Mouse (Mus musculus) heart, embryonic 14.5 days (tissue): Measurements from ENCODE around the gene Eml2. TPM values are rescaled to one million over a fixed set of nuclear protein-coding genes. Genes with fewer than 3 reads are reported as not detected.

Experiments
- ATAC-seq: fragments of 200-750 bp; cut with Nextera tagmentation; 2 replicates; pipeline ENCODE4 v1.8.0; 2017; ENCODE audit warnings: low read depth, moderate TSS enrichment; ENCODE audit not compliant: insufficient number of reproducible peaks, insufficient read depth, low FRiP score
- H3K27ac ChIP-seq, 2 experiments: fragments of 200-500 bp in 1 of 2; fragments of 300-500 bp in 1 of 2; sonication (generic) in 1 of 2; replicated peaks in 1 of 2; 2 replicates each; pipeline ENCODE4 v1.5.1; 2012 to 2014; ENCODE audit warnings: low read depth in 2 of 2, low read length in 2 of 2, control low read depth in 1 of 2, mild to moderate bottlenecking in 1 of 2, mixed read lengths in 1 of 2; ENCODE audit not compliant: control insufficient read depth in 1 of 2, insufficient read depth in 1 of 2
- H3K27me3 ChIP-seq: fragments of 300-500 bp; sonication (generic); 2 replicates; pipeline ENCODE4 v1.6.1; 2014; ENCODE audit warnings: mild to moderate bottlenecking, low read length, control low read depth; ENCODE audit not compliant: control insufficient read depth, insufficient read depth
- H3K36me3 ChIP-seq: fragments of 300-500 bp; sonication (generic); 2 replicates; pipeline ENCODE4 v1.6.1; 2014; ENCODE audit warnings: mild to moderate bottlenecking, control low read depth, low read length, mixed read lengths; ENCODE audit not compliant: control insufficient read depth, insufficient read depth
- H3K4me1 ChIP-seq, 2 experiments: fragments of 200-500 bp in 1 of 2; fragments of 300-500 bp in 1 of 2; sonication (generic) in 1 of 2; 2 replicates each; pipeline ENCODE4 v1.6.1; 2012 to 2014; ENCODE audit warnings: low read length in 2 of 2, control low read depth in 1 of 2, mixed read lengths in 1 of 2; ENCODE audit not compliant: control insufficient read depth in 2 of 2, insufficient read depth in 2 of 2
- H3K4me2 ChIP-seq: fragments of 300-500 bp; sonication (generic); 2 replicates; pipeline ENCODE4 v1.6.1; 2014; ENCODE audit warnings: mild to moderate bottlenecking, low read length
- H3K4me3 ChIP-seq, 2 experiments: fragments of 200-500 bp in 1 of 2; fragments of 300-500 bp in 1 of 2; sonication (generic) in 1 of 2; 2 replicates each; pipeline ENCODE4 v1.5.1; 2012 to 2014; ENCODE audit warnings: low read length in 2 of 2, mild to moderate bottlenecking in 2 of 2, control low read depth in 1 of 2, low read depth in 1 of 2, moderate library complexity in 1 of 2; ENCODE audit not compliant: control insufficient read depth in 1 of 2, insufficient read depth in 1 of 2
- H3K9ac ChIP-seq: fragments of 300-500 bp; sonication (generic); 2 replicates; pipeline ENCODE4 v1.6.1; 2014; ENCODE audit warnings: mild to moderate bottlenecking, low read length
- H3K9me3 ChIP-seq: fragments of 300-500 bp; sonication (generic); 2 replicates; pipeline ENCODE4 v1.6.1; 2016; ENCODE audit warnings: low read length, control low read depth; ENCODE audit not compliant: control insufficient read depth
- WGBS: fragments of 180-500 bp; shearing (Covaris S2); extraction: QIAGEN DNeasy Blood & Tissue Kit; methylation state at CpG from one replicate; pipeline ENCODE4 v1.1.7; 2014; 5-methylcytosine and 5-hydroxymethylcytosine counted together
- polyA plus RNA-seq: library from polyadenylated mRNA; unstranded; fragments of >200 nt; fragmentation: Nextera tagmentation; extraction: Ambion mirVana; gene quantifications from 2 replicates; pipeline ENCODE4 v1.2.1, GENCODE M21; 2014

The Eml2 gene
- polyA plus RNA-seq, 1 experiment from 2014 or later: 8.3 TPM

GRCm38 (mm10) chr7:19171831-19172230, 4.4 kb upstream of the Eml2 start:
- Histone ChIP-seq H3K9ac (peak overlapping the region; percentile 50; the same call in 1 of the 2 replicates), H3K4me2 (no peak overlapping the region), H3K36me3 (no peaks in the 10 kb centered on the region), H3K9me3 (no peaks in the 10 kb centered on the region), H3K27ac (peak overlapping the region; percentile 74 to 79), H3K4me3 (no peak overlapping the region), H3K4me1 (peaks cover 34 to 45% of the 10 kb centered on the region in 2 experiments), H3K27me3 (peaks cover 16% of the 10 kb centered on the region)
- WGBS: 14% methylated on average over 8 of the region's 8 CpGs
- no peak for ATAC-seq

- Histone ChIP-seq H3K4me1 (peaks cover 34 to 45% of the 10 kb centered on the region in 2 experiments), H3K4me3 (peak overlapping the region; percentile 21 to 27; a peak in 3 of 4 replicates), H3K4me2 (peak overlapping the region; percentile 52), H3K27me3 (peaks cover 26% of the 10 kb centered on the region), H3K36me3 (no peaks in the 10 kb centered on the region), H3K9me3 (no peaks in the 10 kb centered on the region), H3K27ac (peak overlapping the region; percentile 74 to 79), H3K9ac (peak overlapping the region; percentile 26; the same call in 1 of the 2 replicates)
- WGBS: 4% methylated on average over 17 of the region's 17 CpGs
- no peak for ATAC-seq
Measured at GRCm38 (mm10) chr7:19172874-19173273, 3.3 kb upstream of the Eml2 start.

- peaks cover 3% of the 10 kb centered on the region; the same call in 1 of the 2 replicates for H3K9me3 ChIP-seq
- no peak overlapping the region for H3K9ac ChIP-seq
- H3K4me1 ChIP-seq: peaks cover 17 to 28% of the 10 kb centered on the region in 2 experiments
- H3K27ac ChIP-seq: no peak overlapping the region
- H3K36me3 ChIP-seq: no peaks in the 10 kb centered on the region
- H3K4me2 ChIP-seq: peak overlapping the region; percentile 41
- peaks cover 44% of the 10 kb centered on the region for H3K27me3 ChIP-seq
- peak overlapping the region in 1 of 2 experiments; percentile 14; a peak in 2 of 4 replicates for H3K4me3 ChIP-seq
- 9% methylated on average over 21 of the region's 21 CpGs for WGBS
- no peak for ATAC-seq
Measured at GRCm38 (mm10) chr7:19176516-19176947, 311 bp downstream of the Eml2 start.

- Histone ChIP-seq H3K9ac (no peak overlapping the region), H3K4me3 (no peak overlapping the region), H3K27me3 (peaks cover 44% of the 10 kb centered on the region), H3K36me3 (no peaks in the 10 kb centered on the region), H3K27ac (no peak overlapping the region), H3K9me3 (peaks cover 3% of the 10 kb centered on the region; the same call in 1 of the 2 replicates), H3K4me2 (no peak overlapping the region), H3K4me1 (peaks cover 10 to 25% of the 10 kb centered on the region in 2 experiments)
- ATAC-seq: no peak
- WGBS: 71% methylated on average over 7 of the region's 7 CpGs
Measured at GRCm38 (mm10) chr7:19177216-19177615, 995 bp downstream of the Eml2 start.

- H3K9ac ChIP-seq: peak overlapping the region; percentile 5; the same call in 1 of the 2 replicates
- ATAC-seq: no peak
- no peak overlapping the region for H3K27ac ChIP-seq
- 7% methylated on average over 18 of the region's 18 CpGs for WGBS
- H3K9me3 ChIP-seq: peaks cover 3% of the 10 kb centered on the region; the same call in 1 of the 2 replicates
- H3K36me3 ChIP-seq: no peaks in the 10 kb centered on the region
- peaks cover 4 to 17% of the 10 kb centered on the region in 2 experiments; a peak in 2 of 4 replicates for H3K4me1 ChIP-seq
- peaks cover 44% of the 10 kb centered on the region for H3K27me3 ChIP-seq
- H3K4me2 ChIP-seq: peak overlapping the region; percentile 53; the same call in 1 of the 2 replicates
- peak overlapping the region in 1 of 2 experiments; percentile 3; a peak in 1 of 4 replicates for H3K4me3 ChIP-seq
Measured at GRCm38 (mm10) chr7:19178035-19178434, 1.8 kb downstream of the Eml2 start.

- 6% methylated on average over 27 of the region's 27 CpGs for WGBS
- H3K27ac ChIP-seq: no peak overlapping the region
- no peak overlapping the region for H3K9ac ChIP-seq
- H3K27me3 ChIP-seq: peaks cover 44% of the 10 kb centered on the region
- H3K4me1 ChIP-seq: peaks cover 4 to 17% of the 10 kb centered on the region in 2 experiments; a peak in 2 of 4 replicates
- peak overlapping the region in 1 of 2 experiments; percentile 5; a peak in 1 of 4 replicates for H3K4me3 ChIP-seq
- no peaks in the 10 kb centered on the region; the same call in 1 of the 2 replicates for H3K36me3 ChIP-seq
- no peak for ATAC-seq
- peak overlapping the region; percentile 53 for H3K4me2 ChIP-seq
- peaks cover 3% of the 10 kb centered on the region; the same call in 1 of the 2 replicates for H3K9me3 ChIP-seq
Measured at GRCm38 (mm10) chr7:19178443-19179092, 2.3 kb downstream of the Eml2 start.

- Histone ChIP-seq H3K27ac (no peak overlapping the region), H3K4me3 (peak overlapping the region in 1 of 2 experiments; percentile 5; a peak in 1 of 4 replicates), H3K27me3 (peaks cover 44% of the 10 kb centered on the region), H3K36me3 (no peaks in the 10 kb centered on the region; the same call in 1 of the 2 replicates), H3K9ac (peak overlapping the region; percentile 4; the same call in 1 of the 2 replicates), H3K9me3 (peaks cover 3% of the 10 kb centered on the region; the same call in 1 of the 2 replicates), H3K4me1 (peaks cover 4 to 20% of the 10 kb centered on the region in 2 experiments; a peak in 3 of 4 replicates), H3K4me2 (peak overlapping the region; percentile 53)
- no peak for ATAC-seq
- 0% methylated on average over 32 of the region's 32 CpGs for WGBS
Measured at GRCm38 (mm10) chr7:19179173-19179572, 3.0 kb downstream of the Eml2 start.
